Mouse (Mus musculus): ENCODE results near the gene Zbtb22. TPM values are rescaled to one million over a fixed set of nuclear protein-coding genes. Genes with fewer than 3 reads are reported as not detected.

Zbtb22 gene
- polyA plus RNA-seq, 1 experiment from 2014 or later: 13.6 TPM

DNA sequence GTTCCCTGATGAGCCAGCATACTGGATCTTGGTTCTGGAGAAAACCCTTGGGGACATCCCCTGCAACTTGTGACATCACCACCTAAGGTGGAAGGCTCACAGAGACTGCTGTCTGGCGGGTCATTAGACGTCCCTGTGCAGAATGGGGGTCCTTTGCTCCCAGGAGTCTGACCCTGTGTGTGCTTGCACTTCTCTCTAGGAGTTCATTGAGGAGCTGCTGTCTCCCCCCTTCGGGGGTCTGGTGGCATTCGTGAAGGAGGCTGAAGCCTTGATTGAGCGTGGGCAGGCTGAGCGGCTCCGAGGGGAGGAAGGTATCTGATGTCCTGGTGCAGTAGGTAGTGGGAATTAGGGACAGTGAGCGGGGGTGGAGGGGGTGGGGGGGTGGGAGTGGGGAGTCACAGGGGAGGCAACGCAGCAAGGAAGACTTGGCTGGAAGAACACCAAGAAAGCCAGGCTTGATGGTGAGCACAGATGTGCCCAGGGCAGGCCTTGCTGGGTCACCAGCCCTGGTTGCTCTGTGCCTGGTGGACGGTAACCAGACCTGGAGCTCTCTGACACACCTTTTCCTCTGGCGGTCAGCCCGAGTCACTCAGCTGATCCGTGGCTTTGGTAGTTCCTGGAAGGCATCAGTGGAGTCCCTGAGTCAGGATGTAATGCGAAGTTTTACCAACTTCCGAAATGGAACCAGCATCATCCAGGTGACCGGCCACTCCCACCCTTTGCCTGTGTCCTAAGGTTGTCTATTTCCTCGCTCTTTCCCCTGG is 49.6 kb downstream of the Zbtb22 start:
- peaks cover 62% of the 10 kb centered on the region for H3K36me3 ChIP-seq
- 85% methylated on average over 17 of the region's 17 CpGs for WGBS (ENCODE audit: insufficient replicate concordance)

GRCm38 (mm10) chr17:33965846-33966550 is 50.3 kb downstream of the Zbtb22 start:
- Histone ChIP-seq H3K4me1 (peaks cover 4% of the 10 kb centered on the region; the same call in 1 of the 2 replicates), H3K27me3 (replicated peaks) (no peaks in the 10 kb centered on the region), H3K9ac (no peak overlapping the region), H3K36me3 (peaks cover 55% of the 10 kb centered on the region), H3K4me2 (no peak overlapping the region), H3K27ac (no peak overlapping the region), H3K9me3 (replicated peaks) (peaks cover 11% of the 10 kb centered on the region; the same call in 1 of the 2 replicates), H3K4me3 (no peak overlapping the region)
- 81% methylated on average over 16 of the region's 16 CpGs for WGBS (ENCODE audit: insufficient replicate concordance)
- ATAC-seq: no peak

More for the DNA sequence above, 49.6 kb downstream of the Zbtb22 start:
- Histone ChIP-seq H3K27ac (no peak overlapping the region), H3K9ac (no peak overlapping the region), H3K4me1 (peaks cover 4% of the 10 kb centered on the region; the same call in 1 of the 2 replicates), H3K4me2 (no peak overlapping the region), H3K9me3 (replicated peaks) (peaks cover 10% of the 10 kb centered on the region; the same call in 1 of the 2 replicates), H3K4me3 (no peak overlapping the region), H3K27me3 (replicated peaks) (no peaks in the 10 kb centered on the region)
- ATAC-seq: no peak

- no peak overlapping the region for H3K9ac ChIP-seq
- no peaks in the 10 kb centered on the region; the same call in 1 of the 2 replicates for H3K27me3 ChIP-seq (replicated peaks)
- peak; percentile 65 for ATAC-seq
- H3K27ac ChIP-seq: no peak overlapping the region
- peaks cover 30% of the 10 kb centered on the region for H3K36me3 ChIP-seq
- H3K9me3 ChIP-seq (replicated peaks): peaks cover 11% of the 10 kb centered on the region; the same call in 1 of the 2 replicates
- peaks cover 5% of the 10 kb centered on the region; the same call in 1 of the 2 replicates for H3K4me1 ChIP-seq
- no peak overlapping the region for H3K4me2 ChIP-seq
- WGBS (ENCODE audit: insufficient replicate concordance): under 1% methylated on average over 9 of the region's 9 CpGs
- H3K4me3 ChIP-seq: no peak overlapping the region
These were observed 52.8 kb downstream of the Zbtb22 start for GRCm38 (mm10) chr17:33968489-33968888.

Small RNA genes within 50 kb of the gene (microRNA-seq; reads per million reads assigned to microRNA genes)
- gene Gm27740: not detected

Other genes starting within 250 kb of the Zbtb22 start
- 222 and 242 TPM in 2 replicates for gene Hnrnpm, start 229.0 kb upstream of the Zbtb22 start, polyA plus RNA-seq (2016; fragmentation: Nextera tagmentation; extraction: Ambion mirVana)
- gene March2, start 197.2 kb upstream of the Zbtb22 start, polyA plus RNA-seq (2016; fragmentation: Nextera tagmentation; extraction: Ambion mirVana): 196 and 205 TPM in 2 replicates
- 147 and 169 TPM in 2 replicates for gene Rab11b, start 155.4 kb upstream of the Zbtb22 start, polyA plus RNA-seq (2016; fragmentation: Nextera tagmentation; extraction: Ambion mirVana)
- gene Angptl4, start 134.1 kb upstream of the Zbtb22 start, polyA plus RNA-seq (2016; fragmentation: Nextera tagmentation; extraction: Ambion mirVana): 17.3 and 21.0 TPM in 2 replicates
- gene Kank3, start 105.4 kb upstream of the Zbtb22 start, polyA plus RNA-seq (2016; fragmentation: Nextera tagmentation; extraction: Ambion mirVana): 12.6 and 13.2 TPM in 2 replicates
- gene Rps28, start 91.3 kb upstream of the Zbtb22 start, polyA plus RNA-seq (2016; fragmentation: Nextera tagmentation; extraction: Ambion mirVana): 689 and 715 TPM in 2 replicates
- 296 and 311 TPM in 2 replicates for gene Ndufa7, start 91.3 kb upstream of the Zbtb22 start, polyA plus RNA-seq (2016; fragmentation: Nextera tagmentation; extraction: Ambion mirVana)
- 22.2 and 24.1 TPM in 2 replicates for gene Cd320, start 72.8 kb upstream of the Zbtb22 start, polyA plus RNA-seq (2016; fragmentation: Nextera tagmentation; extraction: Ambion mirVana)
- not detected in 2 replicates for gene Gm7029, start 42.1 kb upstream of the Zbtb22 start, polyA plus RNA-seq (2016; fragmentation: Nextera tagmentation; extraction: Ambion mirVana)
- gene Kifc1, start 25.2 kb upstream of the Zbtb22 start, polyA plus RNA-seq (2016; fragmentation: Nextera tagmentation; extraction: Ambion mirVana): 4.8 and 6.0 TPM in 2 replicates
- 0.51 and 0.78 TPM in 2 replicates for gene Platr17, start 10.8 kb upstream of the Zbtb22 start, polyA plus RNA-seq (2016; fragmentation: Nextera tagmentation; extraction: Ambion mirVana)
- 33.4 and 37.1 TPM in 2 replicates for gene Daxx, start 6.5 kb upstream of the Zbtb22 start, polyA plus RNA-seq (2016; fragmentation: Nextera tagmentation; extraction: Ambion mirVana)
- 29.4 and 30.1 TPM in 2 replicates for gene Tapbp, start within 50 bp of the Zbtb22 start, polyA plus RNA-seq (2016; fragmentation: Nextera tagmentation; extraction: Ambion mirVana)
- gene Rgl2, start 13.6 kb downstream of the Zbtb22 start, polyA plus RNA-seq (2016; fragmentation: Nextera tagmentation; extraction: Ambion mirVana): 17.3 and 18.4 TPM in 2 replicates
- 164 and 177 TPM in 2 replicates for gene Pfdn6, start 24.4 kb downstream of the Zbtb22 start, polyA plus RNA-seq (2016; fragmentation: Nextera tagmentation; extraction: Ambion mirVana)
- gene Wdr46, start 24.8 kb downstream of the Zbtb22 start, polyA plus RNA-seq (2016; fragmentation: Nextera tagmentation; extraction: Ambion mirVana): 49.4 and 52.7 TPM in 2 replicates
- 2.1 and 2.6 TPM in 2 replicates for gene B3galt4, start 35.6 kb downstream of the Zbtb22 start, polyA plus RNA-seq (2016; fragmentation: Nextera tagmentation; extraction: Ambion mirVana)
- 41.1 and 43.5 TPM in 2 replicates for gene Vps52, start 39.9 kb downstream of the Zbtb22 start, polyA plus RNA-seq (2016; fragmentation: Nextera tagmentation; extraction: Ambion mirVana)
- gene Rps18, start 40.1 kb downstream of the Zbtb22 start, polyA plus RNA-seq (2016; fragmentation: Nextera tagmentation; extraction: Ambion mirVana): 1,396 and 1,433 TPM in 2 replicates
- gene H2-K1, start 84.4 kb downstream of the Zbtb22 start, polyA plus RNA-seq (2016; fragmentation: Nextera tagmentation; extraction: Ambion mirVana): 82.1 and 83.5 TPM in 2 replicates
- 10.6 and 10.7 TPM in 2 replicates for gene Ring1, start 108.8 kb downstream of the Zbtb22 start, polyA plus RNA-seq (2016; fragmentation: Nextera tagmentation; extraction: Ambion mirVana)
- gene H2-Ke6, start 112.2 kb downstream of the Zbtb22 start, polyA plus RNA-seq (2016; fragmentation: Nextera tagmentation; extraction: Ambion mirVana): 33.2 and 36.1 TPM in 2 replicates
- gene Slc39a7, start 115.8 kb downstream of the Zbtb22 start, polyA plus RNA-seq (2016; fragmentation: Nextera tagmentation; extraction: Ambion mirVana): 91.7 and 96.0 TPM in 2 replicates
- 29.2 and 31.3 TPM in 2 replicates for gene Rxrb, start 115.9 kb downstream of the Zbtb22 start, polyA plus RNA-seq (2016; fragmentation: Nextera tagmentation; extraction: Ambion mirVana)
- gene Col11a2, start 123.5 kb downstream of the Zbtb22 start, polyA plus RNA-seq (2016; fragmentation: Nextera tagmentation; extraction: Ambion mirVana): 0.37 and 0.54 TPM in 2 replicates
- 0.37 and 0.56 TPM in 2 replicates for gene H2-Oa, start 176.4 kb downstream of the Zbtb22 start, polyA plus RNA-seq (2016; fragmentation: Nextera tagmentation; extraction: Ambion mirVana)
- gene H2-DMa, start 203.6 kb downstream of the Zbtb22 start, polyA plus RNA-seq (2016; fragmentation: Nextera tagmentation; extraction: Ambion mirVana): 3.1 and 4.3 TPM in 2 replicates
- gene Brd2, start 206.7 kb downstream of the Zbtb22 start, polyA plus RNA-seq (2016; fragmentation: Nextera tagmentation; extraction: Ambion mirVana): 59.9 and 66.1 TPM in 2 replicates
- gene H2-DMb2, start 227.4 kb downstream of the Zbtb22 start, polyA plus RNA-seq (2016; fragmentation: Nextera tagmentation; extraction: Ambion mirVana): 0.30 and 0.35 TPM in 2 replicates
- 0.21 and 0.45 TPM in 2 replicates for gene H2-DMb1, start 237.2 kb downstream of the Zbtb22 start, polyA plus RNA-seq (2016; fragmentation: Nextera tagmentation; extraction: Ambion mirVana)

All from liver, embryonic 12.5 days (tissue).